Mouse (Mus musculus) fibroblast of lung, adult 2 months (primary cell): ENCODE measurements around the gene Olfr773.
"Not testable (repeated sequence)": the region's sequence is repeated elsewhere in the genome, so short reads cannot be mapped to it uniquely, and the experiment has no call there.

ENCODE experiments used
- DNase-seq: peaks from one replicate; pipeline ENCODE4 v3.0.0-alpha.2; 2011; ENCODE audit warnings: low read depth

Gene Olfr773

DNA sequence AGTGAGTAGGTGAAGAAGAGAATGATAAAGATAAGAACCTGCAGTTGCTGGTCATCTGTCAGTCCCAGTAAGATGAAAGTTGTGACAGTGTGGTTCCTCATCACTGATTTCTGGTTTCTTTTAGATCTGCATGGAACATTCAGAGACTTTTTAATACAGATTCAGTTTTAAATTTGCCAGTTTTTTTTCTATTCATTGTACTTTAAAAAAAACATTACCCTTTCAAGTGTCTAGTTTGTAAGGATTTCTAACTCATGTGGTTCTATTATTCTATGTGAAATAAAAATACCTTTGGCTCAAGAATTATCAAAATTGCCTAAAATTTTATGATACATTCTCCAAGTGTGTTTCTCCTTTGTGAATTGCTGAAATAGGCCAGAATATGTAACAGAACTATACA, at the start of gene Olfr773:
Olfr773 (minus strand) TSS at position 101 of the 400 bp plus-strand sequence.
- not testable (repeated sequence) for DNase-seq

- no peak for DNase-seq
These were observed 48.7 kb upstream of the Olfr773 start, which contains the start of gene Olfr774 for GRCm38 (mm10) chr10:129235904-129236303. Gene Olfr774, plus strand, starts transcription at chr10:129236204.

DNA sequence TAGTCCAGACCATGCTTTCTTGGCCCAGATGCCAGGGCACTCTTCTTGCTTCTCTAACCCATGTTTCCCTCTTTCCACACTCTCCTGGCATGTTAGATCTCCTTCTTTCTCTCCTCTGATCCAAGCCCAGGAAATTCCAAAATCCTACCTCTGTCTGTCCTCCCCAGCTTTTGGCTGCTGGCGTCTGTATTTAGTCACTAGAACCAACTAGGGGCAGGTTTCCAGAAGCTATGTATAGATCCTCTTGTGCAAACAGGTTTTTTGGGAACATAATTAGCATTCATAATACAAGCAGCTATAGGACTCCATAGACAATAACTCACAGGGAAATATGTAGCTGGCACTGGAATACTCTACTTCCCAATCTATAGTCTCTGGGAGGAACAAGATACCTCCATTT, 43.5 kb upstream of the Olfr773 start:
- DNase-seq, result no peak

DNA sequence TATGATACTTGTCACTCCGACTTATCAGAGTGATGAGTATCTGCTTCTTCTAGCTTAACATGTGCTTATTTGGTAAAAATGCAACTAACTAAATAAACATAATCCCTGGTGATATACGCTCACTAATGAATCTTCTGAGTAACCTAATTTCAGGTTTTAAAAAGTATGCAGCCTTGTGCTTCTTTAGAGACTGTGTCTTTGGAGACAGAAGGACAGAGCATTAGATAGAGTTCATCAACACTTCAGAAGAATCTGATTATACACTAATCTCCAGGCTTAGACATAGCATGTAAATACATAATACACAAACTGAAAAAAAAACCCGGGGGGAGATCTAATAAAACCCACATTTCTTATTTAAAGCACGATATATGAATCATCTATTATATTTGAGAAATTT, 9.4 kb downstream of the Olfr773 start, which contains the start of gene Olfr772:
Olfr772 (minus strand) TSS at position 101 of the 400 bp plus-strand sequence.
- not testable (repeated sequence) for DNase-seq

GRCm38 (mm10) chr10:129164651-129165050, 22.6 kb downstream of the Olfr773 start, which contains the start of gene Olfr771:
Gene Olfr771, minus strand, starts transcription at chr10:129164751.
- DNase-seq, result no peak

GRCm38 (mm10) chr10:129138898-129139297, 48.3 kb downstream of the Olfr773 start, which contains the start of gene Olfr770:
Gene Olfr770, minus strand, starts transcription at chr10:129138998.
- no peak for DNase-seq
